Mouse (Mus musculus) granulocyte monocyte progenitor cell, adult 5-6 weeks (primary cell): ENCODE measurements at regions not wholly inside any gene's neighbourhood (a gene's known extent, or its start where the extent isn't known, plus 50 kb on each side); places are given as distances from the start of the nearest gene placed in this dataset.

Source experiments
- ATAC-seq: replicated peaks from 2 replicates; pipeline ENCODE4 v1.8.0; 2016; ENCODE audit warnings: mild to moderate bottlenecking, moderate TSS enrichment, inconsistent platforms; ENCODE audit not compliant: poor library complexity, severe bottlenecking

GRCm38 (mm10) chr14:102805936-102806923 lies 176.2 kb downstream of the Kctd12 start:
- peak; percentile 79 for ATAC-seq

- ATAC-seq, result peak; percentile 75
Measured at GRCm38 (mm10) chr14:102795676-102796075, 186.8 kb downstream of the Kctd12 start.

GRCm38 (mm10) chr14:102794898-102795297 lies 187.5 kb downstream of the Kctd12 start:
- no peak for ATAC-seq

GRCm38 (mm10) chr14:102793753-102794152 lies 188.7 kb downstream of the Kctd12 start:
- ATAC-seq, result no peak

GRCm38 (mm10) chr14:102790916-102791315 lies 191.5 kb downstream of the Kctd12 start:
- ATAC-seq, result no peak

GRCm38 (mm10) chr14:102782227-102782626 lies 200.2 kb downstream of the Kctd12 start:
- no peak for ATAC-seq

- peak; percentile 82 for ATAC-seq
Measured at GRCm38 (mm10) chr14:102769716-102770115, 212.7 kb downstream of the Kctd12 start.

GRCm38 (mm10) chr14:102748687-102749086 lies 233.8 kb downstream of the Kctd12 start:
- peak; percentile 95 for ATAC-seq

- ATAC-seq, result no peak
Measured at GRCm38 (mm10) chr14:102742331-102742730, 240.1 kb downstream of the Kctd12 start.

- no peak for ATAC-seq
Measured at GRCm38 (mm10) chr14:102736656-102737055, 245.8 kb downstream of the Kctd12 start.

- ATAC-seq, result peak; percentile 100
Measured at GRCm38 (mm10) chr14:102733718-102734117, 248.7 kb downstream of the Kctd12 start.

- no peak for ATAC-seq
Measured at GRCm38 (mm10) chr14:102731746-102732145, 250.7 kb downstream of the Kctd12 start.

GRCm38 (mm10) chr14:102722633-102723032 lies 259.8 kb downstream of the Kctd12 start:
- no peak for ATAC-seq

GRCm38 (mm10) chr14:102718558-102718957 lies 263.9 kb downstream of the Kctd12 start:
- peak; percentile 76 for ATAC-seq

- no peak for ATAC-seq
Measured at GRCm38 (mm10) chr14:102712600-102712999, 269.8 kb downstream of the Kctd12 start.

- ATAC-seq, result no peak
Measured at GRCm38 (mm10) chr14:102706704-102707336, 275.6 kb downstream of the Kctd12 start.

- ATAC-seq, result peak; percentile 69
Measured at GRCm38 (mm10) chr14:102701108-102701507, 281.3 kb downstream of the Kctd12 start.

GRCm38 (mm10) chr14:102700457-102700856 lies 282.0 kb downstream of the Kctd12 start:
- ATAC-seq, result no peak

- ATAC-seq, result no peak
Measured at GRCm38 (mm10) chr14:102699015-102699414, 283.4 kb downstream of the Kctd12 start.

GRCm38 (mm10) chr14:102686791-102687190 lies 295.6 kb downstream of the Kctd12 start:
- peak; percentile 74 for ATAC-seq

- no peak for ATAC-seq
Measured at GRCm38 (mm10) chr14:102676582-102676981, 305.9 kb downstream of the Kctd12 start.
